Mouse (Mus musculus) hematopoietic stem cell, adult 5-6 weeks (primary cell): Measurements from ENCODE around the gene Nck2. TPM values are rescaled to one million over a fixed set of nuclear protein-coding genes. Genes with fewer than 3 reads are reported as not detected.

ENCODE experiments used
- ATAC-seq, 2 experiments: fragments of 125-278 bp in 1 of 2; replicated peaks in 1 of 2; 2 replicates each; pipeline ENCODE4 v1.8.0; 2016 to 2017; ENCODE audit warnings: inconsistent platforms in 2 of 2, mild to moderate bottlenecking in 2 of 2, moderate number of reproducible peaks in 2 of 2, low read depth in 1 of 2, moderate TSS enrichment in 1 of 2; ENCODE audit not compliant: low FRiP score in 2 of 2, poor library complexity in 2 of 2, severe bottlenecking in 2 of 2, insufficient read depth in 1 of 2, low TSS enrichment in 1 of 2
- total RNA-seq: library from RNA; stranded (forward); fragments of 172-1452, 232-1000 nt; gene quantifications from 2 replicates; pipeline ENCODE4 v1.2.3, GENCODE M21; 2017

The Nck2 gene
- total RNA-seq, 1 experiment from 2014 or later, result 14.6 TPM

DNA sequence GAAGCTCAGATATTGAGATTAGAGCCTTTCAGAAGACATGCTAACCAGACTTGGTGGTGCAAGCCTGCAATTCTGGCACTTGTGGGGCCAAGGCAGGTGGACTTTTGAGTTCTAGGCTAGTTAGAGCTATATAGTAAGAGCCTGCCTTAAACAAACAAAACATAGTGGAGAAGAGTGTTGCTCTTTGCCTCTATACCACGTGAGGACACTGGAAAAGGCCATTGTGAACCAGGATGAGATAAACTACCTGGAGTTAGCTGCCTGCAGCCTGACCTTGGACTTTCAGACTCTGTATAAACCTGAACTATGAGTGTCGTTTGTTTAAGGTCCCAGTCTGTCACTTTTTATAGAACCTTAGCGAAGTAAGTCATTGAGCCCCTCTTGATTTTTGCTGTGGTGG is 42.1 kb downstream of the Nck2 start:
- ATAC-seq, result no peak

DNA sequence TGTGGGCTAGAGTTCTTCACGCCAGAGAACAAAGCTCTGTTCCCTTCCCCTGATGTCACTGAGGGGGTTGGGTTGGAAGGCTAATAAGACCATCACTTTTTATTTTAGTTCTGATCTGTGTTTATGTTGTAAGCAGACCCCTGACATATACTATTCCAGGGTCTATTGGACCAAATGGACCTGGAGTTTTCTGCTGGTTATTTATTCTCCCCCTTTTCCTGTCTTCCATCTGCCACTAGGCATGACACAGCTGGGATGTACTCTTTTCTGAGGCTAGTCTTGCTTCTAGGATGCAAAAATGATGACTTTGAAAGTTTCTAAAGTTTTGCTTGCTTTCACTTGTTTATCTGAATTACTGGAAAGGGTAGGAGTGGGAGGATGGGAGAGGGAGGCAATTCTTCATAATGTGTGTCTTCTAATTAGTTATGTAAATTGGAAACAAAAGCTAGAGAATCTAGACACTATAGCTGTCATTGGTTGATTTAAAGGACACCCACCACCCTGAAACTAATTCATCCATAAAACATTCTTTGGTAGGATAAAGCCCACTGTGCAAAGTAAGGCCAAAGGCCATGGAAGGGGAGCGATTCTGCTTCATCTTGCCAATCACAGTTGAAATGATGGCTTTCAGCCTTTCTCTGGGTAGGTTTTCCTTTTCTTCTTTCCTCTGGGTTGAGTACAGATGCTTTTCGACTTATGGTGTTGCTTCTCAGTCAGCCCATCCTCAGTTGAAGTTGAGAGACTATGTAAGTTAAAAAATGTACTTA is 42.8 kb downstream of the Nck2 start:
- ATAC-seq, result no peak

DNA sequence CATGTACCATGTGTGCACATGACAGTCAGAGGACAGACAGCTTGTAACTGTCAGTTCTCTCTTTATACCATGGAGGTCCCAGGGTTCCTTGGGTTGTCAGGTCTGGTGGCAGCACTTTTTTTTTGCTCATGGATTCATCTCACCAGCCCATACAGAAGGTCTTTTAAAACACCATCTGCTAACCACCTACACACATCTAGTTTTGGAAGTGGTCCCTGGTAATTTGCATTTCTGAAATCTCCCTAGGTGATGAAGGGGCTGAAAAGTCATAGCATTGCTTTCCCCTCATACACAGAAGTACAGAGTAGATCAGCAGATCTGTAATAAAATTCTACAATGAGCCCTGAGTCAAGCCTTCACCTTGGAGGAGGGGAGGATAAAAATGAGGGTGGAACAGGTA is 44.9 kb downstream of the Nck2 start:
- no peak for ATAC-seq

DNA sequence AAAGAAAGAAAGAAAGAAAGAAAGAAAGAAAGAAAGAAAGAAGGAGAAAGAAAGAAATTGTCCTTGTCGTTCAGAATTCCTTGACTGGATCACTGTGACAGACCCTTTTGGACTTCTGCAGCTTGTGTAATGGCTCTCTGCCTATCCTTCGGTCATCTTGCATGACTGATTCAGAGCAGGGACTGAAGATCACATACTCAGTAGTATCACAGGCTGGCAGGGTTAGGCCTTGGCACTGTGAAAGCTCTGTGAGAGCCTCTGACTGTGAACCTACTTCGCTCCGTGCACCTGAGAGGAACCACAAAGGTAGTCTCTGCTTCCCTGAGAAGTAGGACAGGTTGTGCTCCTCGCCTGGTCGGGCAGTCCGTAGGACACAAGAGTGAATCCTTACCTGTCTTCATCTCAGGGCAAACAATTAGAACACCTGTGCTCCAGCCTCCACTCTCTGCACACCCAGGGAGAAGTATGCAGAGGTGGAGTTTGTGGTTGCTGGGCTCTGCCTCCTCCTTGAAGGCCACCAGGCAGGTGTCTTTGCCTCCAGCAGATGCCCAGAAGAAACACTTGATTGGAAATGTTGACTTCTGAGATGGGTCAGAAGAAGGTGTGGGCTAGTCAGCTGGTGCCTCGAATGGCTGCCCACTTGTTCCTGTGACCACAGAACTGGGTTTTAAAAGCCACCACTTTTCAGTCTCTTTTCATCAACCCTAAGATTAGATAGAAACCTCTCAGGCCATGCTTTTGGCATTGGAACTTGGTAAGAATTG is 47.3 kb downstream of the Nck2 start:
- ATAC-seq, result no peak

DNA sequence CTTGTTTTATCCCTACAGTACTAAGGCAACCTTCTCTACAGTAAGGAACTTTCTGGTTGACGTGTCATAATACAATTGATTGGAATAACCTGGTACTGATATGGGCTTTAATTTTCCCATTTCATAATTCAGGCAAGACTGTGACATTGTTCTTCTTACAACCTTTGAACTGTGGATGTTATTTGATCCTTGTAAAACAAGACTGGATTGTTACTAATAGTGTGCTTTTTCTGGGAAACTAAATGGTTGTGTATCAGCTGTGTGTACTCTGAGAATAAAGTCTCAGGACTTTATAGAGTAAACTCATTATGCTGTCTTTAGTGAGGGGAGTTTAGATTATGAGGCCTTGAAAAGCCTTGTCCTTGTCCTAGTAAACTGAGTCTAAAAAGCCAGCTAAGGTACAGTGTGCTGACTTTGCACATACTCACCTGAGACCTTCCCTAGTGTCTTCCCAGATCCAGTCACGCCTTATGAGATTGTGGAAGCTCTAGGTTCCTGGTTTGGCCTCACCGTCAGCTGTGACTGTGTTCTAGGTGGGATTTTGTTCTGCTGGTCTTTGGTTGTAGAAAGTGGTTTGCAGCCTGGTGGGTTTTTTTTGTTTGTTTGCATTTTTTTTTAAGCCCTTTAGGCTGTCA is 48.5 kb downstream of the Nck2 start:
- no peak for ATAC-seq

DNA sequence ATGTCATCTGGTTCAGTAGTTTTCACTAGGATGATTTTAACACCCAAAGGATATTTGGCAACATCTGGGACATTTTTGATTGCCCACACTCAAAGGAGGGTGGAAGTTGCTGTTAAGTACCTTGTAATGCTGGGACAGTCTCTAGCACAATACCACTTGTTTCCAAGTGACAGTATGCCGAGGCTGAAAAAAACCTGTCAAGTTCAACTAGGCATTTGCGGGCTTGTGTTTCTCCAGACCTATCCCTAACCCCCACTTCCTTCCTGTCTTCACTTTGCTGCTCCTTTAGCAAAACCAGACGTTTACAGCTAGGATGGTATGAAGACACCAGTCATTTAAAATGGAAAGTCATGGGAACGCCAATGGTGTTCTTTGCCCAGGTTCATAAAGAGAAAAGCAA is 51.7 kb downstream of the Nck2 start:
- no peak for ATAC-seq

DNA sequence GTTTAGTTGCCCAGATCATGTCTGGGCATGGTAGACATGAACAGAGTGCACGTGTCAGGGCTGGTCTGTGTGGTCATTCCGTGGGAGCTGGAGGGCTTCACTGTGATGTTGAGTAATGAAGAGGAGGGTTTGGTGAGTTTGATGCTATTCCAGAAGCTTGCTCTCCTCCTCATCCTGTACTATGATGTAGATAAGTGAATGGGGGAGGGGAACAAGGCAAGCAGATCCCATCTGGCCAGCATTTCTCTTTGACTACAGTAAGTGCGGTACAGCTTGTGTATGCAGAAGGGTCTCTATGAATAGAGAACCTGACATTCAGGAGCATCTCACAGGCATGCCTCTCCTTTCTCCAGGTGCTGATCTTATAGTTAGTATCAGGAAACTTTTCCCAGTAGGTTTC is 52.6 kb downstream of the Nck2 start:
- no peak for ATAC-seq

DNA sequence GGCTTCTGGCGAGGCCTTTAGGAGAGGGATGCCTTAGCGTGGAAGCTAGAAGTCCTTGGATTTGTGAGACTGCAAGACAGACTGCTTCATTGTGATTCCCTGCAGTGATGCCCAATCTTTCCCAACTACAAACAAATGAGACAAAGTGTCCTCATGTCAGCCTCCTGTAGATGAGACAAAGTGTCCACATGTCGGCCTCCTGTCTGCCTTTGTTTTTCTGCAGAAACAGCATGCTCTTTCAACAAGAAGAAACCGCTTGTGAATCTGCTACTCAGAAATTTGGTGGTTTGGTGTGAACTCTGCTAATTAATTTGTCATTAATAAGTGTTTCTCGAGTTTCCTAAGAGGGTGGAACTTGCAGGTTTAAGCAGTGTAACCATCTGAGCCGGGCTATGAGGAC is 53.6 kb downstream of the Nck2 start:
- no peak for ATAC-seq

DNA sequence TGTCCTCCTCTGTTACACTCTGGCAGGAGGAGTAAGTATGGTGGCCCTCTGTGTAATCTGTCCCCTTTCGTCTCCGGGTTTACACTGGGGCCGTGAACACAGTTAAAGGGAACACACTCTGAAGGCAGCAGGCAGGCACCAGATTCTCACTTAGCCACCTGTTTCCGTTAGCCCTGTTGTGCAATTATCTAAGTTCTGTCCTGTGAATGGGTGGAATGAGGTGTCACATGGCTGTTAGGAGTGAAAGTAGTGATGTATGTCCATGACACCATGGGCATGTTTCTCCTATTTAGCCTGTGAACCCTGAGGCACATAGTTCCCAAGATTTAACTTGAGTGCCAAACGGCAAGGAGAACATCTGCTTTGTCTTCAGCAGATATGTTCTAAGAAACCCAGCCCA is 55.7 kb downstream of the Nck2 start:
- peak; percentile 51 to 54; a peak in 3 of 4 replicates for ATAC-seq

DNA sequence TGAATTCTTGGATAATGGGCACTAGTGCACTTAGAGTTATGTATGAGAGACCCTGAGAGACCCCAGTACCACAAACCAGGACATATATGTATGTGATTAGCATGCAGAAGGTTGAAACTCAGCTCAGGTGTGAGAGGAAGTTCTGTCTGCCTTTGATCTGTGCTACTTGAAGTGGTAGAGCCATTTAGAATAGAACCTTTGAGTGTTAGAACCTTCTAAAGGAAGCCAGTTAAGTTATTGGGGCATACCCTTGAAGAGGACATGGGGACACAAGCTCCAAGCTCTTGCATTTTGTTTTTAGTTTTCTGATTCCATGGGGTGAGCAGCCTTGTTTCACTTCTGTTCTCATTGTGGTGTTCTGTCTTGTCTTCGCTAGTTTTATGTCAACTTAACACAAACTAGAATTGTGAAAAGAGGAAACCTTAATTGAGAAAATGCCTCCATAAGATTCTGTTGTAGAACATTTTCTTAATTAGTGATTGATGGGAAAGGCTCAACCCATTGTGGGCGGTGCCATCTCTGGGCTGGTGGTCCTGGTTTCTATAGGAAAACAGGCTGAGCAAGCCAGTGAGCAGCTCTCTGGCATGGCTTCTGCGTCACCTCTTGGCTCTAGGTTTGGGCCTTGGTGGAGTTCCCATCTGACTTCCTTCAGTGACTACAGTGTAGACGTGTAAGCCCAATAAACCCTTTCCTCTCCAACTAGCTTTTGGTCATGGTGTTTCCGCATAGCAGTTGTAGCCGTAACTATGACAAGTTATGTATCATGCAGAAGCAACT is 57.0 kb downstream of the Nck2 start:
- ATAC-seq, result no peak

DNA sequence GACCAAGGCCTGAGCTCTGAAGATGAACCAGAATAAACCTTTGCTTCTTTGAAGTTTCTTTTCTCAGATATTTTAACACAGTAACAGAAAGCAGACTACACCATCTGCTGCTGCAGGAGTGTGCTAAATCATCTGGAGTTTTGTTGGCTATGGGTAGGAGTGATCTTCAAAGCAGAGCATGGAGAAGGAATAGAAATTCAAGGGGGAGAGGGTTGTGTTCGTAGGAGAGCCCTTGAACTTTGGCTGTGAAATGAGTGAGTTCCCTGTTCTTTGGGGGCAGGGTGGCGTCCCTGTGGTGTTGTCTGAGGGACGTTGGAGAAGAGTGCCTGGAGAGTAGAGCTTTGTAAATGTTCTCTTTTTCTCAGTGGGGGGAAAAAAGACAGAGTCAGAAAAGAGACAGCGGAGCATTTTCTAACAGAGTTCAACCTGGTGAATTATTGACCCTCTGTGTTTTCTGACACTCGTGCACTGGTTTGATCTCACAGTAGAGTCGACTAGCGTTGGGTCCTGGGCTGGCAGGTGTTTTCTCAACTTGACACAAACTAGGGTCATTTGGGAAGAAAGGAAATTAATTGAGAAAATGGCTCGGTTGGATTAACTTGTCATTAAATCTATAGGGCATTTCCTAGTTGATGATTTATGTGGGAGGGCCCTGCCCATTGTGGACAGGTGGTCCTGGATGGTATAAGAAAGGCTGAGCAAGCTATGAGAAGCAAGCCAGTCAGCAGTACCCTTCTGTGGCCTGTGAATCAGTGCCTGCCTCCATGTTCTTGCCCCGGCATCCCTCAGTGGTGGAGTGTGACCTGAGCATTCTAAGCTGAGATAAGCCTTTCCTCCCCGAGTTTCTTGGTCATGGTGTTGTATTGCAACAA is 57.8 kb downstream of the Nck2 start:
- no peak for ATAC-seq

DNA sequence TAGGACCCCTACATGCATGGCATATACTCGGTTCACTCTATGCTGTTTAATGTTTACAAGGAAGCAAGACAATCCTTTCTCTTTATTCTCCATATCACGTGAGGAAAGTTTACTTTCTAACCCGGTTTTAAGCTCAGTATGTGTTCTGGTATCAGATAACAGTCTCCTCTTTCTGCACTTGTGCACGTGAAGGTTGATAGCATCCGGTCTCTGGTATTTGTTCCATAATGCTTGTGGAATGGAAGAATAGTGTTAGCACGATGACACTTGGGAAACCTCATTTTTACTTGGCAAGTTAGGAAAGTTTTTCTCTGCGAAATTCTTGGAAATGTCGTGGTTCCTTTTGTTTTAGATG is 58.4 kb downstream of the Nck2 start:
- ATAC-seq, result no peak

DNA sequence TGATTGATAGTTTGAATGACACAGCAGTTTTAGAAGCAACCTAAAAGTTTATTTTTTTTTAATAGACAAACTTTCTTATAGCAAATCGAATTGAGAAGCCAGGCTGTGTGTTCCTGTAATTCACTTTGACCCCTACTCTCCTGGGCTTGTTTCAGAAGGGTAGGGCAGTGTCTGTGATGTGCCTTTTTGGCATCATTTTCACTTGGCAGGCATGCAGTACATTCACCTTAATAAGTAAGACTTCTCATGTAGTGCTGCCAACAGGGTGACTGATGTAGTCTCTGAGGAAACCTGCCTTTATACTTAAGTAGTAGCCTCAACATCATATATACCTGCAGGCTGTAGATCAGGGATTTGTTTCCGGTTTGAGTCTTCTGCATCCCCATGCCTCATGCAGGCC is 58.9 kb downstream of the Nck2 start:
- ATAC-seq, result no peak

DNA sequence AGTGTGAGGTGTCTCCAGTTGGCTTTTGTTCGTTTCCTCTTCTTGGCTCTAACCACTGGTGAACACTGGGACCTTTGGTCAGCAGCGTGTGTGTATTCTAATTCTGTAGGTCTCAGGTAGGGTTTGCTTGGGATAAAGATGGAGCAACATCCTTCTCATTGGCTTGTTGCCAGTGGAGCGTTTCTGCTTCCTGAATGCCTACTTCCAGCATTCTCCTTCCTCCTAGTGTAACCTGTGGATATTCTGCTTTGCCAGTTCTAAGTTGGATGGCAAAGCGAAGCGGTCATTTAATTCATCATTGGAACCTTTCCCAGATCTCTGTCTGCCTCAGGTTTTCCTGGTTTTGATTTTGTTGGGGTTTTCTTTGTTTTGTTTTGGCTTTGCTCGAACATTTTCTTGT is 59.3 kb downstream of the Nck2 start:
- ATAC-seq, result no peak

DNA sequence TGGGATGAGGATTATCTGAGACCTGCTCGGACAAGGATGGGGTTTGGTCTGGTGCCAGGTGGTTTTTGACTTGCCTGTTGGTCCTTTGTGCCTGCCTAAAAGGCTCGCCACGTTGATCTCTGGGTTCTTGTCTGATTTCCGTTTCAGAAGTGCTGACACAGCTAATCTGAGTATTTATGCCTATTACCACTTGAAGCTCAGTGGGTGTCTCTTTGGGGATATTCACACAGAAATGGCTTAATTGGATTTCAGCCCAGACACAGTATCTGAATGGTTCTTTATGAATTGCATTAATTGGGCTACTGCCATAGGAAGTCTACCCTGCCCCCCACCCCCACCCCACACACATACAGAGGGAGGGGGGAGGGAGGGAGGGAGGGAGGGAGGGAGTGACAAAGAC is 59.9 kb downstream of the Nck2 start:
- no peak for ATAC-seq

DNA sequence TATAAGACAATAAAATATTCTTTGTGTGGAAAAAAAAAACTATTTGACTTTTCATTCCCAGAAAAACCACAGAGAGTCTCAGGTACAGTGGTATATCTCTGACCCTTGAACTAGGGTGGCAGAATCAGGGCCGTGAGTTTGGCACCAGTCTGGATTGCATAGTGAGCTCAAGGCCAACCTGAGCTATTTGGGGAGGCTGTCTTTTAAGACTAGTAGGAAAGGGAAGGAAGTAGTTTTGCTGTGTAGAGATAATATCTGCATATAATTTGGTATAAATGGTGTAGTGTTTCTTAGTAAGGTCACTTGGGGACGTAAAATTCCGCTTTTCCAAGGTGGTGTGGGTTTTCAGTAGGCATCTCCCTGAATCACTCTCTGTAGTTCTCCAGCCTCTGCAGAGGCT is 62.3 kb downstream of the Nck2 start:
- peak; percentile 47 to 51; a peak in 2 of 4 replicates for ATAC-seq

DNA sequence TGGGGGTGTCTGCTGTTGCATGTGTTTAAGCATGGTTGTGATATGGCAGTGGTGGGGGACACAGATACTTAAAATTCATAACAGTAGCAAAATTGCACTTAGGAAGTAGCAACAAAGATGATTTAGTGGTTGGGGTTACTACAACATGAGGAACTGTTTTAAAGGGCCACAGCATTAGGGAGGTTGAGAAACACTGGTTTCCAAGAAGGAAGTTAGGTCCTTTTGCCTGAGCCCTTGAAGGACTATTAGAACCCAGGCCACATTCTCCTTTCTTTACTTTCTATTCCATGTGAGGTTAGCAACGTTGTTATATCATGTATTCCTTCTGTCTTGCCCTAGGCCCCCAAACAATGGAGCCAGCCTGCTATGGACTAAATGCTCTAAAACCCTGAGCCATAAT is 63.4 kb downstream of the Nck2 start:
- peak; percentile 1 to 23; a peak in 1 of 4 replicates for ATAC-seq
